Mouse (Mus musculus) brain, embryonic 14.5 days (tissue): ENCODE measurements around the gene Clip1. TPM values are rescaled to one million over a fixed set of nuclear protein-coding genes. Genes with fewer than 3 reads are reported as not detected.
"Not testable (repeated sequence)": the region's sequence is repeated elsewhere in the genome, so short reads cannot be mapped to it uniquely, and the experiment has no call there.

Experiments
- DNase-seq: peaks from one replicate; pipeline ENCODE4 v3.0.0-alpha.2; 2011; ENCODE audit warnings: low read depth
- CTCF ChIP-seq: fragments of 200-500 bp; IDR thresholded peaks from 2 replicates; pipeline ENCODE4 v1.5.1; 2012; ENCODE audit warnings: inconsistent platforms, mild to moderate bottlenecking, moderate library complexity, borderline replicate concordance; ENCODE audit not compliant: insufficient read depth, insufficient read length; ENCODE audit errors: extremely low read depth
- POLR2A ChIP-seq: fragments of 200-500 bp; IDR thresholded peaks from 2 replicates; pipeline ENCODE4 v1.6.1; 2012; ENCODE audit warnings: mild to moderate bottlenecking, inconsistent platforms, borderline replicate concordance; ENCODE audit not compliant: poor library complexity, insufficient read depth, insufficient read length, severe bottlenecking; ENCODE audit errors: extremely low read depth
- polyA plus RNA-seq: library from polyadenylated mRNA; depleted of rRNA; stranded (reverse); fragments of >200 nt; gene quantifications from 2 replicates; pipeline ENCODE4 v1.2.3, GENCODE M21; 2012; rRNA removed

Gene Clip1
- polyA plus RNA-seq = 73.9 and 94.8 TPM in 2 replicates

DNA sequence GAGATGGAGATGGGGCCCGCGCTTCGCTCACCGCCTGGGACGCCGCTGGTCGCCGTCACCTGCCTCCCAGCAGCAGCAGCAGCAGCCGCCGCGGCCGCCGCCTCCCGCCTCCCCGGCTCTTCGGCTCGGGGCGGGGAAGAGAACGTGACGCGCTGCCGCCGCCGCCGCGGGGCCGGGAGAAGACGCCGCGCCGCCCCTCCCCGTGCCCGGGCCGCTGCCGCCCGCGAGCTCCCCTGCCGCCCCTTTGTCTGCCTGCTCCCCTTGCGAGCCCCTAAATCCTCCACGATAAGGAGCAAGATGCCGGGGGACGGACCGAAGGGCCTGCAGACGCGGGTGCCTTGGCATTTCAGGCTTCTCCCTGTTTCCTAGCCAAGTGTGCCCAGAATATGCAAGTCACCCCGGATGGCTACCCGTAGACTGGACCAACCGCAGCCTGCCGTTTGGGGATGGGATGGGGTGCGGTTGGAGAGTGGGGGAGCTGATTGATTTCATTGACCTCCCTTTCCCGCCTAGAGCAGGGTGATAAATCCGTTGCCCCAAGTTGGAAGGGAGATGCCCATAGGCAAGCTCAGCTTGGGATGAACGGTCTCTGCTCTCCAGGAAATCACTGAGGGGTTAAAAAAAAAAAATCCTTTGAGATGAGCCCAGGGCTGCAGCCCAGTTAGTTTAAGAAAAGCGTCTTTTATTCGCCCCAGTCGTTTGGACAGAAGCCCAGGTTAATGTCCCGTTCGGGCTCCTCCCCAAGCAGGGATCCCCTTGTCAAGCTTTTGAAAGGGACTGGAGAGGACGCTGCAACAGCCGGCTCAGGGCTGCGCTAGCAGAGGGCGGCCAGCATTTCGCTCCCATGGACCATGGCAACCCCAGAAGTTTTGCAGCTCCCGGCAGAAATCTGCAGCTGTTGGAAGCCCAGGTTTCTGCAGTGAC is at the start of gene Clip1:
Gene Clip1, minus strand, starts transcription at position 398 of the 924 bp plus-strand sequence.
- peak; percentile 94 for DNase-seq
- peak; percentile 83 for TF ChIP-seq POLR2A
- no peak for TF ChIP-seq CTCF

DNA sequence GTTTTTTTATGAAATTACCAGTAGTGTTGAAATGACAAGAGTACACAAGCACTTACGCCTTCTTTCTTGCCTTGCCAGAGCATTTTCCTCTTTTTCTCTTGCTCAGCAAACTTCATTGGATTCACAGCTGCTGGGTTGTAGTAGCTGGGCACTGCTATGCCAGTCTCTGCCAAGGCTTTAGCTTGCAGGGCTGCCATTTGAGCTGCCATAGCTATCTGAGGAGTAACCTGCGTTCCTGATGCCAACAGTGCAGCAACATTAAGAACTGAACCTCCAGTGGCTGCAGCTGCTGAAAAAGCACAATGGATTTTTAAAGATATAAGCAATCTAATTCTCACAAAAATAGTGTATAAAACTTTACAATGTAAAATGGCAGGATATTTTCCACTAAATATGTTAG is 46.6 kb upstream of the Clip1 start:
- no peak for DNase-seq

DNA sequence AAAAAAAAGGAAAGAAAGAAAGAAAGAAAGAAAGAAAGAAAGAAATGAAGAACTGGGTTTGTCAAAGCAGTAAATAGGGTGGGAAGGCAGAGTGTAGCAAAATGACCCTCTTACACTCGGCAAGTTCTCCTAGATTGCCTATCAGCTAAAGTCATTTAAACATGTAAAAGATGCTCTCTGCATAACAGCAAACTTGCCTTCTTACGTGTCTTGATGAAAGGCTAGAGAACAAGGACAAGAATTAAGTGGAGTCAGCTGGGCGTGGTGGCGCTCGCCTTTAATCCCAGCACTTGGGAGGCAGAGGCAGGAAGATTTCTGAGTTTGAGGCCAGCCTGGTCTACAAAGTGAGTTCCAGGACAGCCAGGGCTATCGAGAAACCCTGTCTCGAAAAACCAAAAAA is 39.4 kb upstream of the Clip1 start:
- not testable (repeated sequence) for DNase-seq

More for the DNA sequence above, 46.6 kb upstream of the Clip1 start:
- no peak for TF ChIP-seq CTCF
- no peak for TF ChIP-seq POLR2A

- DNase-seq = peak; percentile 99
- peak; percentile 58; the same call in 1 of the 2 replicates for TF ChIP-seq POLR2A
- no peak for TF ChIP-seq CTCF
Observed at GRCm38 (mm10) chr5:123720328-123721311, 36.2 kb upstream of the Clip1 start, which contains the start of gene Zcchc8. TSS of gene Zcchc8 (minus strand) at chr5:123721100.

- DNase-seq = no peak
- TF ChIP-seq POLR2A (no peak), CTCF (no peak)
Observed at GRCm38 (mm10) chr5:123714622-123715021, 30.2 kb upstream of the Clip1 start.

GRCm38 (mm10) chr5:123713782-123714181 is 29.4 kb upstream of the Clip1 start:
- TF ChIP-seq CTCF (no peak), POLR2A (no peak)
- no peak for DNase-seq

- no peak for DNase-seq
- TF ChIP-seq CTCF (no peak), POLR2A (no peak)
Observed at GRCm38 (mm10) chr5:123709571-123709970, 25.2 kb upstream of the Clip1 start.

DNA sequence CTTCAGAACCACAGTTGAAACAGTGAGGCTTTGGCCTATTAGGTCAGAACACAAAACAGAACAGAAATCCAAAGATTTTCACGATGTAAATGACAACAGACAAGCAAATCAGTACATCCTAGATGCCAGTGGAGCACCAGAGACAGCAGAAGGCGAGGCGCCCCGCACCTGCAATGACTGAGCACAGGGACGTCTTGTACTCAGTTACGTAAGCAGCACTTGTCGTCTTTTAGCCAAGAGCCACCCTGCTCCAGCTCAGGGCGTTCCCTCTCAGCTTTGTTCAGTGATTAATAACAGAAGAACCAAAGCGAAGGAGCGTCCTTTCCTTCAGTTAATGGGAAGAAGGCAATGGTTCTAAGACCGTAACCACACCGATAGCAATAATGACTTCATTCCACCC is 24.2 kb upstream of the Clip1 start:
- TF ChIP-seq POLR2A (no peak), CTCF (no peak)
- no peak for DNase-seq

DNA sequence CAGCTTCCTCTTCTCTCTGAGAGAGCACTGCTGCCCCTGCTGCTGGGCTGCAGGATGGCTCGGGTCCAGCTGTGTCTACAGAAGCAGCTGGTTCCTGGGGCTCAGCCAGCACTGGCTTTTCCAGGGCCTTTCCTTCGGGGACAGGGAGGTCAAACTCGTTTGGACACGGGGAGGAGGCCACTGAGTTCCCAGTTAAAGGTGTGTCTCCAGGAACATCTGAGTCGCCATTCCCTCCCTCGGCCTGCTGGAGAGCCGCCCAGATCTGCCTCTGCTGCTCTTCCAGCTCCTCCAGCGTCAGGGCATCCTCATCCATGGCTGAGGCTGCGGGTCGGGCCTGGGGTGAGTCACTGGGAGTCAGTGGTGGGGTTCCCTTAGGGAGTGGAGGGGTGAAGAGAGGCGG is 16.2 kb upstream of the Clip1 start:
- TF ChIP-seq CTCF (no peak), POLR2A (no peak)
- no peak for DNase-seq

DNA sequence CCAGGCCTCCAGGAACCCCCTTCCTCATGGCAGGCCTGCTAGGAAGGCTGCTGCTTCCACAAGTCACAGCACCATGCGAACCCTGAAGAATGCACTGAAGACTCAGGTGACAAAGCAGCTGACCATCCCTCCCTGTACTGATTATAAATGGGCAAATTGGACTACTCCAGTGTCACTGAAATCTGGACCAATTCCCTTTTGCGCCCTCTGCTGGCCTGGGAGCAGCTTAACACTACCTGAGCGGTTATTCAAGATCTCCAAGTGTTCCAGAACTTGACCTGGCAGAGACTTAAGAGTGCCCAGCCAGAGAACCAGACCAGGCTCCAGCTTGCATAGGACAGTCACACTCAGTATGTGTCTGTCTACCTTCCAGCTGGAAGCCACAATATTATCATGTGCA is 14.8 kb upstream of the Clip1 start:
- TF ChIP-seq CTCF (peak; percentile 78), POLR2A (no peak)
- DNase-seq = peak; percentile 87

- no peak for DNase-seq
- TF ChIP-seq CTCF (no peak), POLR2A (no peak)
Observed at GRCm38 (mm10) chr5:123696961-123697360, 12.5 kb upstream of the Clip1 start.
